Mouse (Mus musculus) neural tube, embryonic 13.5 days (tissue): ENCODE results near the gene Snrpd3. TPM values are rescaled to one million over a fixed set of nuclear protein-coding genes. Genes with fewer than 3 reads are reported as not detected.
"Not testable (repeated sequence)": the region's sequence is repeated elsewhere in the genome, so short reads cannot be mapped to it uniquely, and the experiment has no call there.

Experiments used
- ATAC-seq: fragments of 200-750 bp; cut with Nextera tagmentation; 2 replicates; pipeline ENCODE4 v1.8.0; 2017; ENCODE audit warnings: low read depth, mild to moderate bottlenecking, moderate TSS enrichment, moderate library complexity
- H3K27ac ChIP-seq: fragments of 300-500 bp; sonication (generic); replicated peaks from 2 replicates; pipeline ENCODE4 v1.5.1; 2015; ENCODE audit warnings: moderate library complexity, mild to moderate bottlenecking, inconsistent platforms
- H3K27me3 ChIP-seq: fragments of 300-500 bp; sonication (generic); 2 replicates; pipeline ENCODE4 v1.6.1; 2015; ENCODE audit warnings: mild to moderate bottlenecking, inconsistent platforms
- H3K36me3 ChIP-seq: fragments of 300-500 bp; sonication (generic); 2 replicates; pipeline ENCODE4 v1.6.1; 2015; ENCODE audit warnings: mild to moderate bottlenecking, inconsistent platforms
- H3K4me1 ChIP-seq: fragments of 300-500 bp; sonication (generic); replicated peaks from 2 replicates; pipeline ENCODE4 v1.6.1; 2015; ENCODE audit warnings: inconsistent platforms
- H3K4me2 ChIP-seq: fragments of 300-500 bp; sonication (generic); 2 replicates; pipeline ENCODE4 v1.6.1; 2015; ENCODE audit warnings: inconsistent platforms, mild to moderate bottlenecking, moderate library complexity
- H3K4me3 ChIP-seq: fragments of 300-500 bp; sonication (generic); 2 replicates; pipeline ENCODE4 v1.5.1; 2015; ENCODE audit warnings: mild to moderate bottlenecking, inconsistent platforms
- H3K9ac ChIP-seq: fragments of 300-500 bp; sonication (generic); 2 replicates; pipeline ENCODE4 v1.6.1; 2015; ENCODE audit warnings: moderate library complexity, mild to moderate bottlenecking, inconsistent platforms
- H3K9me3 ChIP-seq: fragments of 300-500 bp; sonication (generic); 2 replicates; pipeline ENCODE4 v1.6.1; 2016; ENCODE audit warnings: inconsistent platforms
- whole genome bisulfite sequencing: fragments of 180-500 bp; shearing (Covaris S2); methylation state at CpG from one replicate; pipeline ENCODE4 v1.1.7; 2015; 5-methylcytosine and 5-hydroxymethylcytosine counted together
- polyA plus RNA-seq: library from polyadenylated mRNA; unstranded; fragments of >200 nt; fragmentation: Nextera tagmentation; extraction: Ambion mirVana; gene quantifications from 2 replicates; pipeline ENCODE4 v1.2.1, GENCODE M21; 2015

The Snrpd3 gene
- polyA plus RNA-seq, 1 experiment from 2014 or later, result 145 TPM

- no peak overlapping the region for H3K4me3 ChIP-seq
- H3K27ac ChIP-seq, result no peak overlapping the region
- 88% methylated on average over 12 of the region's 12 CpGs for WGBS
- H3K9me3 ChIP-seq, result no peaks in the 10 kb centered on the region
- H3K27me3 ChIP-seq, result peaks cover 28% of the 10 kb centered on the region
- H3K4me1 ChIP-seq, result peaks cover 15% of the 10 kb centered on the region
- H3K9ac ChIP-seq, result no peak overlapping the region
- no peak overlapping the region for H3K4me2 ChIP-seq
- no peak for ATAC-seq
- H3K36me3 ChIP-seq, result no peaks in the 10 kb centered on the region
These were observed 47.4 kb downstream of the Snrpd3 start for GRCm38 (mm10) chr10:75564687-75565265.

DNA sequence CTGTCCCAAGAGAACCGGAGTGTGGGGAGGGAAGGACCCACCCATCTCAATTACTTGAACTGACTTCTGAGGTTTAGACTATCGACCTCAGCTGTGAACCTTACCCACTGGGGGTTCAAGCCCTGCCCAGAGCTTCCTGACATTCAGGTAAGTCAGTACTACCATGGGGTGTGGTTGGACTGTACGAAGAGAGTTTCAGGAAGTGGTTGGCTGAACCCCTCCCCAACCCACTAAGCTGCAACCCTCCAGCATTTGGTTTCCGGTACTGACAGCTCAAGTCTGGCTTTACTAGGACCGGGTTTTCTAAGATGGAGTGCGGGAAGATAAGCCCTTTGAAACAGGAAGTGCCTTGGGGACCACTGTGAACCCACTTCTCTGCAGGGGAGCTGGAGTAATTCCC lies 48.1 kb downstream of the Snrpd3 start:
- peaks cover 9% of the 10 kb centered on the region for H3K4me1 ChIP-seq
- no peaks in the 10 kb centered on the region for H3K36me3 ChIP-seq
- no peak overlapping the region for H3K27ac ChIP-seq
- H3K4me2 ChIP-seq, result no peak overlapping the region
- ATAC-seq, result no peak
- H3K27me3 ChIP-seq, result peaks cover 28% of the 10 kb centered on the region
- 78% methylated on average over 6 of the region's 6 CpGs for WGBS
- H3K4me3 ChIP-seq, result no peak overlapping the region
- no peaks in the 10 kb centered on the region for H3K9me3 ChIP-seq
- H3K9ac ChIP-seq, result no peak overlapping the region

- no peak overlapping the region for H3K4me3 ChIP-seq
- H3K4me2 ChIP-seq, result no peak overlapping the region
- H3K4me1 ChIP-seq, result peaks cover 5% of the 10 kb centered on the region
- H3K9ac ChIP-seq, result no peak overlapping the region
- H3K9me3 ChIP-seq, result no peaks in the 10 kb centered on the region
- no peak for ATAC-seq
- WGBS, result 77% methylated on average over 7 of the region's 7 CpGs
- H3K27me3 ChIP-seq, result peaks cover 24% of the 10 kb centered on the region
- no peaks in the 10 kb centered on the region for H3K36me3 ChIP-seq
- no peak overlapping the region for H3K27ac ChIP-seq
These were observed 48.6 kb downstream of the Snrpd3 start for GRCm38 (mm10) chr10:75565906-75566305.

GRCm38 (mm10) chr10:75566321-75566720 lies 49.0 kb downstream of the Snrpd3 start:
- no peak overlapping the region for H3K4me2 ChIP-seq
- H3K36me3 ChIP-seq, result no peaks in the 10 kb centered on the region
- no peak overlapping the region for H3K4me3 ChIP-seq
- no peak overlapping the region for H3K9ac ChIP-seq
- peaks cover 20% of the 10 kb centered on the region for H3K27me3 ChIP-seq
- ATAC-seq, result no peak
- no peaks in the 10 kb centered on the region for H3K9me3 ChIP-seq
- WGBS, result 87% methylated on average over 5 of the region's 5 CpGs
- H3K27ac ChIP-seq, result no peak overlapping the region
- H3K4me1 ChIP-seq, result peaks cover under 1% of the 10 kb centered on the region; the same call in 1 of the 2 replicates

DNA sequence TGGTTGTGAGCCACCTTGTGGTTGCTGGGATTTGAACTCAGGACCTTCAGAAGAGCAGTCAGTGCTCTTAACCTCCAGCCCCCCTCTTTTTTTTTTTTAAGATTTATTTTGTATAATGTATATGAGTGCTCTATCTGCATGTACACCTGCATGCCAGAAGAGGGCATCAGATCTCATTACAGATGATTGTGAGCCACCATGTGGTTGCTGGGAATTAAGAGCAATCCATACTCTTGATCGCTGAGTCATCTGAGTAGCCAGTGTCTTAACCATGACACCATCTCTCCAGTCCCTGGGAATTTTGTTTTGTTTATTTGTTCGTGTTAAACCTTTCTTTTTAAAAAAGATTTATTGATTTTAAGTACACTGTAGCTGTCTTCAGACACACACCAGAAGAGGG lies 49.4 kb downstream of the Snrpd3 start:
- H3K27me3 ChIP-seq, result peaks cover 15% of the 10 kb centered on the region
- H3K4me3 ChIP-seq, H3K4me1 ChIP-seq, H3K36me3 ChIP-seq, H3K27ac ChIP-seq, H3K9ac ChIP-seq, H3K4me2 ChIP-seq, ATAC-seq, H3K9me3 ChIP-seq: not testable (repeated sequence)
- WGBS, result 85% methylated on average over 2 of the region's 2 CpGs

DNA sequence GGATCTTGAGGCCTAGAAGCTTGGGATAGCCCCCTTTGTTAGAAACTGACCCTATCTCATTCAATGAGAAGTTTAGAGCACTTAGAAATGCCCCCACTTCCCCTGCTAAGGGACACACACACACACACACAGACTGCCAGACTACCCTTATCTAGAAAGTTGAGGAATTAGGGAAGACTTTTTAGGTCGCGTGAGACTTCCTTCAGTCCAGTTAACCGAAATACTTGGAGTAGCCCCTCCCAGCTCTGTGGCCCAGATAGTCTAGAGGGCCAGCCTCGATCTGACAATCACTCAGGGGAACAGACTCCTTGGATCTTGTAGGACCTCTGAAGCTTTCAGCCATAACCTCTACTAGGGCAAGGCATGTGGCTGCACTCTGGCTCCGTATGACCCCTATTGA lies 50.7 kb downstream of the Snrpd3 start:
- WGBS, result 50% methylated on average over 5 of the region's 5 CpGs
- Histone ChIP-seq H3K4me3 (no peak overlapping the region), H3K4me1 (no peaks in the 10 kb centered on the region; the same call in 1 of the 2 replicates), H3K36me3 (no peaks in the 10 kb centered on the region), H3K4me2 (no peak overlapping the region), H3K27ac (no peak overlapping the region), H3K9me3 (no peaks in the 10 kb centered on the region), H3K27me3 (peaks cover 4% of the 10 kb centered on the region), H3K9ac (no peak overlapping the region)
- no peak for ATAC-seq

DNA sequence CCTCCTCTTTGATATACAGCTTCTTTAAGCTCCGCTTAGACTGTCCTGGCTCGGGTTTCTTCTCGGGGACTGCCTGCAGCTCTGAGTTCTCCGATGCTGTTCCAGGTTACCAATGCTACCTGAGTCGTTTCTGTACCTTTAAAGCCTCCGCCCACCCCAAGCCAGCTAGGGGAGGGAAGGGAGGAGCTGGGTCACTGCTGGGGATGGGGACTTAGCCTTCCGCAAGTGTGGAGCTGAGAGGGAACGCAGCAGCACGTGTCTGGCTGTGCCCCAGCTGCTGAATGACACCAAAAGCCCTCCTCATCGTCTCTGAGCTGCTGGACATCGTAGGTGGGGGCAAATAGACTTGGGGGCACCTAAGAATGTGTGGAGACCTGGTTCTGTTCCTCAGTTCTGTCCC lies 51.1 kb downstream of the Snrpd3 start:
- H3K4me1 ChIP-seq, result no peaks in the 10 kb centered on the region; the same call in 1 of the 2 replicates
- ATAC-seq, result no peak
- no peaks in the 10 kb centered on the region for H3K36me3 ChIP-seq
- no peak overlapping the region for H3K9ac ChIP-seq
- H3K9me3 ChIP-seq, result no peaks in the 10 kb centered on the region
- H3K27me3 ChIP-seq, result peaks cover 3% of the 10 kb centered on the region; the same call in 1 of the 2 replicates
- H3K4me3 ChIP-seq, result no peak overlapping the region
- no peak overlapping the region for H3K27ac ChIP-seq
- no peak overlapping the region for H3K4me2 ChIP-seq
- 10% methylated on average over 11 of the region's 11 CpGs for WGBS

DNA sequence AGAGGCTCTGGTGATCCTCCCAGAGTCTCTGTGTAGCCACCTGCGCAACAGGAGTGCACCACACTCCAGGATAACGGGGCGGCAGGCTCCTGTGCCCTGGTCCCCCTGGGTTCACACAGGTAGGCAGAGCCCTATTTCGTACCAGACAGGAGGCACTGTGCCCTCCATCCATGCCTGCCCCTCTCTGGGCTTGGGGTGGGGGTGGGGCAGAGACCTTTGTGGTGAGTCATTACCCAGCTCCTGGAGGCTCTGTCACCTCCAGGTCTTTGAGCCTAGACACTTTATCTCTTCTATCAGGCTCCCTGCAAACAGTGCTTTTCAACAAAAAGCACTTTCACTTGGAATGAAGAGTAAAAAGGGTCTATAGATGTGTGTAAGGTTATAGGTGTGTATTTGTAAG lies 51.5 kb downstream of the Snrpd3 start:
- no peak for ATAC-seq
- H3K27me3 ChIP-seq, result 0 out of 2 replicates have a peak, but pooled peaks cover 3% of the 10 kb centered on the region
- WGBS, result 16% methylated on average over 4 of the region's 4 CpGs

GRCm38 (mm10) chr10:75570981-75571657 lies 53.8 kb downstream of the Snrpd3 start:
- H3K36me3 ChIP-seq, result no peaks in the 10 kb centered on the region
- H3K27ac ChIP-seq, result no peak overlapping the region
- H3K9ac ChIP-seq, result no peak overlapping the region
- no peaks in the 10 kb centered on the region for H3K9me3 ChIP-seq
- 0 out of 2 replicates have a peak, but pooled peaks cover 3% of the 10 kb centered on the region for H3K27me3 ChIP-seq
- no peak for ATAC-seq
- no peak overlapping the region for H3K4me3 ChIP-seq
- WGBS, result 20% methylated on average over 10 of the region's 10 CpGs
- H3K4me2 ChIP-seq, result no peak overlapping the region
- no peaks in the 10 kb centered on the region; the same call in 1 of the 2 replicates for H3K4me1 ChIP-seq

More for the DNA sequence above, 51.5 kb downstream of the Snrpd3 start:
- Histone ChIP-seq H3K9ac (no peak overlapping the region), H3K4me2 (no peak overlapping the region), H3K9me3 (no peaks in the 10 kb centered on the region), H3K36me3 (no peaks in the 10 kb centered on the region), H3K27ac (no peak overlapping the region), H3K4me1 (no peaks in the 10 kb centered on the region; the same call in 1 of the 2 replicates), H3K4me3 (no peak overlapping the region)

GRCm38 (mm10) chr10:75571937-75572336 lies 54.6 kb downstream of the Snrpd3 start:
- H3K4me3 ChIP-seq, result no peak overlapping the region
- H3K4me2 ChIP-seq, result no peak overlapping the region
- no peak overlapping the region for H3K27ac ChIP-seq
- H3K4me1 ChIP-seq, result no peaks in the 10 kb centered on the region; the same call in 1 of the 2 replicates
- no peak for ATAC-seq
- H3K9me3 ChIP-seq, result no peaks in the 10 kb centered on the region
- 51% methylated on average over 9 of the region's 9 CpGs for WGBS
- no peaks in the 10 kb centered on the region for H3K36me3 ChIP-seq
- 0 out of 2 replicates have a peak, but pooled peaks cover 3% of the 10 kb centered on the region for H3K27me3 ChIP-seq
- no peak overlapping the region for H3K9ac ChIP-seq

- no peak overlapping the region for H3K27ac ChIP-seq
- H3K9ac ChIP-seq, result no peak overlapping the region
- no peaks in the 10 kb centered on the region for H3K9me3 ChIP-seq
- 0 out of 2 replicates have a peak, but pooled peaks cover 3% of the 10 kb centered on the region for H3K27me3 ChIP-seq
- H3K36me3 ChIP-seq, result no peaks in the 10 kb centered on the region
- 57% methylated on average over 10 of the region's 10 CpGs for WGBS
- H3K4me1 ChIP-seq, result no peaks in the 10 kb centered on the region; the same call in 1 of the 2 replicates
- H3K4me2 ChIP-seq, result no peak overlapping the region
- no peak for ATAC-seq
- H3K4me3 ChIP-seq, result no peak overlapping the region
These were observed 55.8 kb downstream of the Snrpd3 start for GRCm38 (mm10) chr10:75573181-75573580.

DNA sequence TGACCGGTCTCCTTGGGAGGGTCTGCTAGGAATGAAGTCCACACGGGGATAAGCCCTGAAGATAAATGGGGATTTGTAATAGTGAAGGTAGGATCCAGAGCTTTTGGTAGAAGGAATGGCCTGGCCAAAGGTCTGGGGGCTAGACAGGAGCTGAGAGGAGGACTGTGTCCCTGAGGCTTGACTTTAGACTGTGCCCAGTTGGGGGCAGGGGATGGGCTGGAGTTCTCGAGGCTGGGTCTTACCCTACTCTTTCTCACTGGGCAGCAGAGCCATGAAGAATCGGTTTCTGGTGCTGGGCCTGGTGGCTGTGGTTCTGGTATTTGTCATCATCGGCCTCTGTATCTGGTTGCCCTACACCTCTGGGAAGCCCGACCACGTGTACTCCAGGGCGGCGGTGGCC lies 56.6 kb downstream of the Snrpd3 start:
- 92% methylated on average over 9 of the region's 9 CpGs for WGBS
- H3K9ac ChIP-seq, result no peak overlapping the region
- no peak overlapping the region for H3K4me3 ChIP-seq
- no peak for ATAC-seq
- no peaks in the 10 kb centered on the region for H3K9me3 ChIP-seq
- H3K27me3 ChIP-seq, result no peaks in the 10 kb centered on the region
- H3K4me2 ChIP-seq, result no peak overlapping the region
- no peaks in the 10 kb centered on the region for H3K36me3 ChIP-seq
- no peaks in the 10 kb centered on the region for H3K4me1 ChIP-seq
- no peak overlapping the region for H3K27ac ChIP-seq
